Mouse (Mus musculus): Measurements from ENCODE around the gene Prkar1a. TPM values are rescaled to one million over a fixed set of nuclear protein-coding genes. Genes with fewer than 3 reads are reported as not detected.
"Not testable (repeated sequence)": the region's sequence is repeated elsewhere in the genome, so short reads cannot be mapped to it uniquely, and the experiment has no call there.

Prkar1a gene
- polyA plus RNA-seq, 1 experiment from 2014 or later: 109 TPM

- H3K36me3 ChIP-seq (ENCODE audit: control insufficient read depth, insufficient read depth): no peaks in the 10 kb centered on the region
- H3K4me1 ChIP-seq (ENCODE audit: control insufficient read depth, low read depth, low read length): peaks cover 52% of the 10 kb centered on the region
- no peaks in the 10 kb centered on the region for H3K27me3 ChIP-seq (ENCODE audit: control insufficient read depth, insufficient read depth, low read depth, low read length)
- peak overlapping the region; percentile 78 for H3K4me2 ChIP-seq (ENCODE audit: low read depth, low read length)
- peak overlapping the region; percentile 54 for H3K9ac ChIP-seq (ENCODE audit: low read depth, low read length)
- H3K27ac ChIP-seq (ENCODE audit: low read length): peak overlapping the region; percentile 87
- H3K9me3 ChIP-seq (replicated peaks; ENCODE audit: control insufficient read depth, low read length): no peaks in the 10 kb centered on the region
- ATAC-seq (ENCODE audit: low read depth): no peak
- peak overlapping the region; percentile 23 for H3K4me3 ChIP-seq (ENCODE audit: low read depth, low read length)
- 32% methylated on average over 4 of the region's 4 CpGs for WGBS (ENCODE audit: insufficient replicate concordance)
These were observed 32.9 kb upstream of the Prkar1a start for GRCm38 (mm10) chr11:109616352-109616751.

GRCm38 (mm10) chr11:109616766-109617165, 32.4 kb upstream of the Prkar1a start:
- H3K4me2 ChIP-seq (ENCODE audit: low read depth, low read length): peak overlapping the region; percentile 78
- H3K36me3 ChIP-seq (ENCODE audit: control insufficient read depth, insufficient read depth): no peaks in the 10 kb centered on the region
- whole genome bisulfite sequencing (ENCODE audit: insufficient replicate concordance): 33% methylated on average over 4 of the region's 4 CpGs
- peak overlapping the region; percentile 87 for H3K27ac ChIP-seq (ENCODE audit: low read length)
- no peaks in the 10 kb centered on the region for H3K9me3 ChIP-seq (replicated peaks; ENCODE audit: control insufficient read depth, low read length)
- H3K9ac ChIP-seq (ENCODE audit: low read depth, low read length): peak overlapping the region; percentile 54
- peaks cover 52% of the 10 kb centered on the region for H3K4me1 ChIP-seq (ENCODE audit: control insufficient read depth, low read depth, low read length)
- 0 out of 2 replicates have a peak, but pooled peaks have one; percentile 8 for ATAC-seq (ENCODE audit: low read depth)
- H3K4me3 ChIP-seq (ENCODE audit: low read depth, low read length): peak overlapping the region; percentile 23
- H3K27me3 ChIP-seq (ENCODE audit: control insufficient read depth, insufficient read depth, low read depth, low read length): no peaks in the 10 kb centered on the region

DNA sequence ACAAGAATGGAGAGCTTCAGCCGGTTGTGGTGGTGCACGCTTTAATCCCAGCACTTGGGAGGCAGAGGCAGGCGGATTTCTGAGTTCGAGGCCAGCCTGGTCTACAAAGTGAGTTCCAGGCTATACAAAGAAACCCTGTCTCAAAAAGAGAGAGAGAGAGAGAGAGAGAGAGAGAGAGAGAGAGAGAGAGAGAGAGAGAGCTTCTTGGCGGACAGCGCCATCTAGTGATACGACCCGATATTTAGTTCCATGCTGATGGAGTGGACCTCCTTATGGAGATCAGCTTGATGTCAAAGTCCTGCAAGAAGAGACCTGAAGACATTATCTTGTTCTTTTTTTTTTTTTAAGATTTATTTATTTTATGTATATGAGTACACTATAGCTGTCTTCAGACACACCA, 30.1 kb upstream of the Prkar1a start:
- H3K9me3 ChIP-seq (replicated peaks; ENCODE audit: control insufficient read depth, low read length); H3K27me3 ChIP-seq (ENCODE audit: control insufficient read depth, insufficient read depth, low read depth, low read length); H3K4me2 ChIP-seq (ENCODE audit: low read depth, low read length); H3K36me3 ChIP-seq (ENCODE audit: control insufficient read depth, insufficient read depth); H3K4me3 ChIP-seq (ENCODE audit: low read depth, low read length); H3K27ac ChIP-seq (ENCODE audit: low read length); ATAC-seq (ENCODE audit: low read depth); H3K9ac ChIP-seq (ENCODE audit: low read depth, low read length): not testable (repeated sequence)
- 19% methylated on average over 8 of the region's 8 CpGs for WGBS (ENCODE audit: insufficient replicate concordance)
- H3K4me1 ChIP-seq (ENCODE audit: control insufficient read depth, low read depth, low read length): peaks cover 42% of the 10 kb centered on the region

DNA sequence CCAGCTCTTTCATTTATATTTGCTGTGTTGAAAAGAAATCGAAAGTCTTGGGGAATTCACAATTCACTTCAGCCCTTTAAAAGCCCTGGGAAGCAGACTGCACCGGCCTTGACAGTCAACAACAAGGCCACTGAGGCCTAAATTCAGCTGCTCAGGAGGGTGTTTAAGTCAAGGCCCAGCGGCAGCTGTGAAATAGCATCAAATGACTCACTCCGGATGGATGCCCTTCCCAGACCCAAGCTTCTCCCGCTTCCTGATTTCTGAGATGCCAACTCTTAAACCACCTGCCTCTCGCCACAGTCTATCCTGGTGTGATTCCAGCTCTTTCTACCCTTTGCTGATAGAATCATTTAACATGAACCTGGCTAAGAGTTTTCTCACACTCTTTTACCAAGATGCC, 28.8 kb upstream of the Prkar1a start:
- Histone ChIP-seq H3K9me3 (replicated peaks; ENCODE audit: control insufficient read depth, low read length) (no peaks in the 10 kb centered on the region), H3K4me3 (ENCODE audit: low read depth, low read length) (no peak overlapping the region), H3K27me3 (ENCODE audit: control insufficient read depth, insufficient read depth, low read depth, low read length) (no peaks in the 10 kb centered on the region), H3K9ac (ENCODE audit: low read depth, low read length) (no peak overlapping the region), H3K4me1 (ENCODE audit: control insufficient read depth, low read depth, low read length) (peaks cover 37% of the 10 kb centered on the region), H3K4me2 (ENCODE audit: low read depth, low read length) (no peak overlapping the region), H3K27ac (ENCODE audit: low read length) (no peak overlapping the region), H3K36me3 (ENCODE audit: control insufficient read depth, insufficient read depth) (no peaks in the 10 kb centered on the region)
- no peak for ATAC-seq (ENCODE audit: low read depth)
- 81% methylated on average over 6 of the region's 6 CpGs for WGBS (ENCODE audit: insufficient replicate concordance)

DNA sequence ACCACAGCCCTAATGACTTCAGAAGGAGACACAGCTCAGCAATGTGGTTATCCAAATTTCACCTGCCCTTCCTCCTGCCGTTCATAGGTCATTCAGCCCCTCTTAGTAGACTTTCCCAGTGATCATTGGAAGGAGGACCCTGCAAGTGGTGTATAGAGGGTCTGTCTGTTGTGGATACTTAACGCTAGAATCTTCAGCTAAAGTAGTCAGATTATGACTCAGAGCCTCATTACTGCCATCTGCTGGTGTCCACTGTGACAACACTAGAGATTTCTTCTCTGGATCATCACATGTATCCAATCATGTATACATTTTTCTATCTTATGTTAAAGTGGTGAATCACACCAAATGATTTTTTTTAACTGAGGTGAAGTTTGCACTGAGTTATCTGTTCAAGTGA, 28.0 kb upstream of the Prkar1a start:
- peaks cover 29% of the 10 kb centered on the region for H3K4me1 ChIP-seq (ENCODE audit: control insufficient read depth, low read depth, low read length)
- ATAC-seq (ENCODE audit: low read depth): no peak
- H3K9ac ChIP-seq (ENCODE audit: low read depth, low read length): no peak overlapping the region
- no peak overlapping the region for H3K4me2 ChIP-seq (ENCODE audit: low read depth, low read length)
- no peaks in the 10 kb centered on the region for H3K9me3 ChIP-seq (replicated peaks; ENCODE audit: control insufficient read depth, low read length)
- 8% methylated on average over 2 of the region's 2 CpGs for WGBS (ENCODE audit: insufficient replicate concordance)
- no peaks in the 10 kb centered on the region for H3K36me3 ChIP-seq (ENCODE audit: control insufficient read depth, insufficient read depth)
- H3K27ac ChIP-seq (ENCODE audit: low read length): no peak overlapping the region
- no peak overlapping the region for H3K4me3 ChIP-seq (ENCODE audit: low read depth, low read length)
- no peaks in the 10 kb centered on the region for H3K27me3 ChIP-seq (ENCODE audit: control insufficient read depth, insufficient read depth, low read depth, low read length)

DNA sequence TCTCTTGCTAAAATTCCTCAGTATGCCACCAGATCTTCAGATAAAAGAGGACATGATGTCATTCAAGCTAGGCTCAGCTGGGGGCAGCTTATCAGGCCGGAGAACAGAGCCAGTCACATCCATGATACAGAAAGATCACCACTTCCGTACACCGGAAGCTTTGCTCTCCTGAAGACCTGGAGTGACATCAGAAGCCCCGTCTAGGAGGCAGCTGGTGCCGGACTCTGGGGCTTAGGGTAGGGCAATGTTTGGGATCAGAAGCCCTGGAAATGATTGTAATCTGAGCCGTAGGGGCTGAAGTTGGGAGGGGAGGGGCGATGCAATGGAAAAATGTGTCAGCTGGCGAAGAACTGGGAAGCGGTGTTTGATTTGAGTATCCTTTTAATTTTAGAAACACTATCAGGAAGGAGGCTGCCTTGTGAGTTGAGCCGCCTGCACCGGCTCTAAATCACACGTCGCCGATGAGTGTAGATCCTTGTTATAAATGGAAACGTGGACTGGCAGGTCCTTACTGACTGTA, 26.6 kb upstream of the Prkar1a start:
- Histone ChIP-seq H3K9ac (ENCODE audit: low read depth, low read length) (peak overlapping the region; percentile 23; the same call in 1 of the 2 replicates), H3K4me2 (ENCODE audit: low read depth, low read length) (peak overlapping the region; percentile 50), H3K9me3 (replicated peaks; ENCODE audit: control insufficient read depth, low read length) (no peaks in the 10 kb centered on the region), H3K4me1 (ENCODE audit: control insufficient read depth, low read depth, low read length) (peaks cover 15% of the 10 kb centered on the region), H3K36me3 (ENCODE audit: control insufficient read depth, insufficient read depth) (no peaks in the 10 kb centered on the region), H3K4me3 (ENCODE audit: low read depth, low read length) (peak overlapping the region; percentile 4; the same call in 1 of the 2 replicates), H3K27ac (ENCODE audit: low read length) (no peak overlapping the region), H3K27me3 (ENCODE audit: control insufficient read depth, insufficient read depth, low read depth, low read length) (no peaks in the 10 kb centered on the region)
- 24% methylated on average over 15 of the region's 15 CpGs for WGBS (ENCODE audit: insufficient replicate concordance)
- ATAC-seq (ENCODE audit: low read depth): no peak

- Histone ChIP-seq H3K4me2 (ENCODE audit: low read depth, low read length) (no peak overlapping the region), H3K27me3 (ENCODE audit: control insufficient read depth, insufficient read depth, low read depth, low read length) (no peaks in the 10 kb centered on the region), H3K4me3 (ENCODE audit: low read depth, low read length) (no peak overlapping the region), H3K36me3 (ENCODE audit: control insufficient read depth, insufficient read depth) (no peaks in the 10 kb centered on the region), H3K9ac (ENCODE audit: low read depth, low read length) (no peak overlapping the region), H3K27ac (ENCODE audit: low read length) (no peak overlapping the region), H3K4me1 (ENCODE audit: control insufficient read depth, low read depth, low read length) (peaks cover 13% of the 10 kb centered on the region), H3K9me3 (replicated peaks; ENCODE audit: control insufficient read depth, low read length) (no peaks in the 10 kb centered on the region)
- 86% methylated on average over 7 of the region's 7 CpGs for WGBS (ENCODE audit: insufficient replicate concordance)
- no peak for ATAC-seq (ENCODE audit: low read depth)
These were observed 26.0 kb upstream of the Prkar1a start for GRCm38 (mm10) chr11:109623238-109623637.

GRCm38 (mm10) chr11:109627648-109628047, 21.6 kb upstream of the Prkar1a start:
- no peaks in the 10 kb centered on the region for H3K36me3 ChIP-seq (ENCODE audit: control insufficient read depth, insufficient read depth)
- 65% methylated on average over 4 of the region's 4 CpGs for WGBS (ENCODE audit: insufficient replicate concordance)
- no peak overlapping the region for H3K27ac ChIP-seq (ENCODE audit: low read length)
- H3K4me3 ChIP-seq (ENCODE audit: low read depth, low read length): no peak overlapping the region
- no peaks in the 10 kb centered on the region for H3K27me3 ChIP-seq (ENCODE audit: control insufficient read depth, insufficient read depth, low read depth, low read length)
- H3K9ac ChIP-seq (ENCODE audit: low read depth, low read length): no peak overlapping the region
- H3K4me1 ChIP-seq (ENCODE audit: control insufficient read depth, low read depth, low read length): peaks cover 5% of the 10 kb centered on the region
- H3K9me3 ChIP-seq (replicated peaks; ENCODE audit: control insufficient read depth, low read length): no peaks in the 10 kb centered on the region
- no peak overlapping the region for H3K4me2 ChIP-seq (ENCODE audit: low read depth, low read length)
- no peak for ATAC-seq (ENCODE audit: low read depth)

- Histone ChIP-seq H3K9ac (ENCODE audit: low read depth, low read length) (no peak overlapping the region), H3K27ac (ENCODE audit: low read length) (no peak overlapping the region), H3K9me3 (replicated peaks; ENCODE audit: control insufficient read depth, low read length) (no peaks in the 10 kb centered on the region), H3K27me3 (ENCODE audit: control insufficient read depth, insufficient read depth, low read depth, low read length) (no peaks in the 10 kb centered on the region), H3K4me2 (ENCODE audit: low read depth, low read length) (no peak overlapping the region), H3K4me1 (ENCODE audit: control insufficient read depth, low read depth, low read length) (peaks cover 4% of the 10 kb centered on the region), H3K4me3 (ENCODE audit: low read depth, low read length) (no peak overlapping the region), H3K36me3 (ENCODE audit: control insufficient read depth, insufficient read depth) (no peaks in the 10 kb centered on the region)
- peak; percentile 48 for ATAC-seq (ENCODE audit: low read depth)
- WGBS (ENCODE audit: insufficient replicate concordance): 25% methylated on average over 3 of the region's 3 CpGs
These were observed 21.1 kb upstream of the Prkar1a start for GRCm38 (mm10) chr11:109628099-109628498.

All from liver, embryonic 16.5 days (tissue).